Mouse (Mus musculus) midbrain, postnatal 0 days (tissue): ENCODE measurements around the gene Sstr3. TPM values are rescaled to one million over a fixed set of nuclear protein-coding genes. Genes with fewer than 3 reads are reported as not detected.

Experiments used
- ATAC-seq: fragments of 200-750 bp; cut with Nextera tagmentation; 2 replicates; pipeline ENCODE4 v1.8.0; 2017; ENCODE audit warnings: moderate number of reproducible peaks, mild to moderate bottlenecking, moderate TSS enrichment, moderate library complexity; ENCODE audit not compliant: low FRiP score
- DNase-seq: peaks from one replicate; pipeline ENCODE4 v3.0.0-alpha.2; 2015; ENCODE audit warnings: low spot score
- H3K27ac ChIP-seq: fragments of 300-500 bp; sonication (generic); 2 replicates; pipeline ENCODE4 v1.5.1; 2014; ENCODE audit warnings: low read depth, mild to moderate bottlenecking, low read length, mixed read lengths
- H3K27me3 ChIP-seq: fragments of 300-500 bp; sonication (generic); 2 replicates; pipeline ENCODE4 v1.6.1; 2014; ENCODE audit warnings: low read length, control low read depth, mixed read lengths; ENCODE audit not compliant: insufficient read depth
- H3K36me3 ChIP-seq: fragments of 300-500 bp; sonication (generic); 2 replicates; pipeline ENCODE4 v1.6.1; 2014; ENCODE audit warnings: low read length, control low read depth, mixed read lengths; ENCODE audit not compliant: insufficient read depth
- H3K4me1 ChIP-seq: fragments of 300-500 bp; sonication (generic); 2 replicates; pipeline ENCODE4 v1.6.1; 2014; ENCODE audit warnings: mild to moderate bottlenecking, control low read depth, antibody characterized with exemption, low read length, mixed read lengths; ENCODE audit not compliant: insufficient read depth
- H3K4me2 ChIP-seq: fragments of 300-500 bp; sonication (generic); 2 replicates; pipeline ENCODE4 v1.6.1; 2014; ENCODE audit warnings: low read depth, mild to moderate bottlenecking, low read length, mixed read lengths; ENCODE audit not compliant: poor library complexity, severe bottlenecking
- H3K4me3 ChIP-seq: fragments of 300-500 bp; sonication (generic); 2 replicates; pipeline ENCODE4 v1.5.1; 2014; ENCODE audit warnings: low read depth, mild to moderate bottlenecking, low read length, moderate library complexity
- H3K9ac ChIP-seq: fragments of 300-500 bp; sonication (generic); replicated peaks from 2 replicates; pipeline ENCODE4 v1.6.1; 2014; ENCODE audit warnings: mild to moderate bottlenecking, low read length, moderate library complexity, mixed read lengths; ENCODE audit not compliant: poor library complexity, severe bottlenecking
- H3K9me3 ChIP-seq: fragments of 300-500 bp; sonication (generic); 2 replicates; pipeline ENCODE4 v1.6.1; 2016; ENCODE audit warnings: low read length, control low read depth
- CTCF ChIP-seq: IDR thresholded peaks from 2 replicates; pipeline ENCODE4 v1.5.1; 2016; ENCODE audit warnings: antibody characterized with exemption, mild to moderate bottlenecking
- WGBS: fragments of 180-500 bp; shearing (Covaris S2); extraction: QIAGEN DNeasy Blood & Tissue Kit; methylation state at CpG from one replicate; pipeline ENCODE4 v1.1.7; 2014; 5-methylcytosine and 5-hydroxymethylcytosine counted together
- polyA plus RNA-seq: library from polyadenylated mRNA; unstranded; fragments of >200 nt; fragmentation: Nextera tagmentation; extraction: Ambion mirVana; gene quantifications from 2 replicates; pipeline ENCODE4 v1.2.1, GENCODE M21; 2015
- total RNA-seq: library from RNA; depleted of rRNA; stranded (reverse); fragments of >200 nt; gene quantifications from 2 replicates; pipeline ENCODE4 v1.2.3, GENCODE M21; 2014

The Sstr3 gene
- total and polyA plus RNA-seq, 2 experiments from 2014 or later, result 0.49 to 2.4 TPM

DNA sequence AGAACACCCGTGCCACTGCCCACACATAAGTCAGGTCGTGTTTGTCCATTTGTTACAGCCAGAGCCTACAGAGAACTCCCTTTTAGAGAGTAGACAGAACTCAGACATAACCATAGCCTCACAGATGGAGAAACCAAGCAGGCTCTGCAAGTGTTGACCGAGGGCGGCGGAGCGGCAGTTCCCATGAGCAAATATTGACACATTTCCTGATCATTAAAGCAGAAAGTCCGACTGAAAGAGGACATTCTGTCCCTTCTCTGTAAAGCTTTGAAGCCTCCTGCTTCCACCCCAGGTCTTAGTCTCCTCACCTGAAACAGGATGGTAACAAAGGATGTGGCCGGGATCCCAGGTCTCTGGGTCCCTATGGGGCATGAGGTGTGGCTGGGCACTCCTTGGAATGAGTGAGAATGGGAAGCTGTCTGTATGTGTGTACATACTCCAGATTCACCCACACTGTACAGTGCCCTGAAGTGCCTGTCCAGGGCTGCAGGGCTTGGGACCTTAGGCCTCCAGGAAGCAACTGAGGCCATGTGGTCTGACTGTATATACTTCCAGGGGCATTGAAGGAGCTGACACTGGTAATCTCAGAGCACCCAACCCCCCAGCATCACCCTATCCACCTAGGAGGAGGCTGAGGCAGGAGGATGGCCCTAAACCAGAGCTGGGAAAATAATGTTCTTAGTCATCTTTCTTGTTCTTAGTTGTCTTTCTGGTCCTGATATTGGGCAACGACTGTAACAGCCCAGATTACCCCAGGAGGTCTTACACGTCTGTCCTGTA lies 11.7 kb downstream of the Sstr3 start:
- peaks cover 15% of the 10 kb centered on the region; the same call in 1 of the 2 replicates for H3K4me1 ChIP-seq
- WGBS, result 79% methylated on average over 10 of the region's 10 CpGs
- no peaks in the 10 kb centered on the region for H3K9me3 ChIP-seq
- H3K9ac ChIP-seq, result no peak overlapping the region
- TF ChIP-seq CTCF, result no peak
- no peak overlapping the region for H3K4me2 ChIP-seq
- H3K27ac ChIP-seq, result no peak overlapping the region
- DNase-seq (no peak), ATAC-seq (no peak)
- no peaks in the 10 kb centered on the region for H3K27me3 ChIP-seq
- H3K36me3 ChIP-seq, result no peaks in the 10 kb centered on the region
- H3K4me3 ChIP-seq, result no peak overlapping the region

DNA sequence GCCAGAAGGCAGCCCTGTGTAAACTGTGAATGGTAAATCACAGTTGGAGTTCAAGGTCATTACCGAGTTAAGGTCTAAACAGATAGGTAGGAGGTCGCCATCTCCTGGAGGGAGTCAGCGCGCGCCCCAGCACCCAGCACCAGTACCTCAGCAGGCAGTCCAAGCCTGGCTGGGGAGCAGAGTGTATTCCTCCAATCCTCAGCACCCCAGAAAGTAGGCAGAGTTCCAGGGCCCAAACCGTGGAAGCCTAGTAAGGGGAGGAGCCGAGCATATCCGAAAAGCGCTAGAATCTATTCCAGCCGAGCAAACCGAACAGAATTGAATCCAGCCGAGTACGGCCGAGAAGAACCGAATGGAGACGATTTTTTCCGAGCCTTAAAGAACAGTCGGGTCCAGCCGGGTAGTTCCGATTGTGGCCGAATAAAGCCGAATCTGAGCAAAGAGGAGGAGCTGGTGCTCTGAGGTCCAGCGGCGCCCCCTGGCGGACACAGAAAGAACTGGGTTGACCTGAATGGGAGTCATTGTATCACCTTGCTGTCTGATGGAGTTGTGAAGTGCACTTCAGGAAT lies 12.5 kb downstream of the Sstr3 start:
- H3K9ac ChIP-seq, result peak overlapping the region; percentile 48
- peak; percentile 94 for TF ChIP-seq CTCF
- DNase-seq, result peak; percentile 99
- no peak overlapping the region for H3K4me3 ChIP-seq
- peaks cover 15% of the 10 kb centered on the region; the same call in 1 of the 2 replicates for H3K4me1 ChIP-seq
- WGBS, result under 1% methylated on average over 25 of the region's 25 CpGs
- no peaks in the 10 kb centered on the region for H3K36me3 ChIP-seq
- no peaks in the 10 kb centered on the region for H3K9me3 ChIP-seq
- ATAC-seq, result peak; percentile 88
- peak overlapping the region; percentile 52 for H3K4me2 ChIP-seq
- H3K27me3 ChIP-seq, result no peaks in the 10 kb centered on the region
- H3K27ac ChIP-seq, result peak overlapping the region; percentile 70

DNA sequence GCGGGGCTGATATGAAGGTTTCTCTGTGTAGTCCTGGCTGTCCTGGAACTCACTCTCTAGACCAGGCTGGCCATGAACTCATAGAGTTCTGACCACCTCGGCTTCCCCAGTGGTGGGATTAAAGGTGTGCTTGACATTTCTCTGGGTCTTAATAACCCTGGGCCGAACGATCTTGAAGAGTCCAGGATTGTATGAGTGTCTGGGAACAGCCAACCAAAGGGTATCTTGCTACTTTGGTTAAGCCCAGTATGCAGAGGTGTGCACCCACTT lies 13.1 kb downstream of the Sstr3 start:
- Histone ChIP-seq H3K27me3 (no peaks in the 10 kb centered on the region), H3K36me3 (no peaks in the 10 kb centered on the region), H3K9ac (peak overlapping the region; percentile 48; the same call in 1 of the 2 replicates), H3K4me3 (no peak overlapping the region), H3K27ac (peak overlapping the region; percentile 70), H3K4me1 (peaks cover 15% of the 10 kb centered on the region; the same call in 1 of the 2 replicates), H3K4me2 (peak overlapping the region; percentile 52; the same call in 1 of the 2 replicates), H3K9me3 (no peaks in the 10 kb centered on the region)
- WGBS, result 73% methylated on average over 4 of the region's 4 CpGs
- DNase-seq (no peak), ATAC-seq (no peak)
- no peak for TF ChIP-seq CTCF

GRCm38 (mm10) chr15:78530671-78531450 lies 13.6 kb downstream of the Sstr3 start, which contains the start of gene C1qtnf6:
Gene C1qtnf6 (minus strand): TSS chr15:78531416.
- 75% methylated on average over 17 of the region's 17 CpGs for WGBS
- peak within 1 kb of the TSS; percentile 52 for H3K4me2 ChIP-seq
- TF ChIP-seq CTCF, result no peak
- no peak for DNase-seq
- H3K9me3 ChIP-seq, result no peaks in the 10 kb centered on the region
- no peak within 1 kb of the TSS for H3K4me3 ChIP-seq
- H3K9ac ChIP-seq, result peak within 1 kb of the TSS; percentile 48
- no peaks in the 10 kb centered on the region for H3K36me3 ChIP-seq
- peak within 1 kb of the TSS; percentile 70 for H3K27ac ChIP-seq
- no peaks in the 10 kb centered on the region for H3K27me3 ChIP-seq
- H3K4me1 ChIP-seq, result peaks cover 12% of the 10 kb centered on the region; the same call in 1 of the 2 replicates
- no peak for ATAC-seq

DNA sequence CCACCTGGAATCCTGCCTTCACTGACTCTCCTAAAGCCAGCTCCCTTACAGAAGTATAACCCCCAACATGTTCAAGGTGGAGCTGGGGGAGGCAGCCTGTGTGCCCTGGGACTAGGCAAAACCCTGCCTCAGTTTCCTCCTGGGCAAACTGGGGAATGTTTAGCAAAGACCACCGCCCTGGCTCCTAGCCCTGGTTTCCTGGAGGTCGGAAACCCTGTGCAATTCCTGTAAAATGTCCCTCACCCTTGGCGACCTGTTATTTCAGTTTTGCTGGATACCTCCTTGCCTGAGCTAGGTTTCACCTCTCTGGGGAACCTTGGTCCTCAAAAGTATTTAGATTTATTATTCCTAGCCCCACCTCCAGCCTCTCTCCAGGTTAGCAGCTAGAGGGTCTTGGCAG lies 14.3 kb downstream of the Sstr3 start:
- 82% methylated on average over 3 of the region's 3 CpGs for WGBS
- no peak for ATAC-seq

More for the DNA sequence above, 14.3 kb downstream of the Sstr3 start:
- Histone ChIP-seq H3K36me3 (no peaks in the 10 kb centered on the region), H3K9ac (peak overlapping the region; percentile 55; the same call in 1 of the 2 replicates), H3K4me3 (no peak overlapping the region), H3K27me3 (no peaks in the 10 kb centered on the region), H3K27ac (no peak overlapping the region), H3K4me2 (no peak overlapping the region), H3K4me1 (peaks cover 6% of the 10 kb centered on the region; the same call in 1 of the 2 replicates), H3K9me3 (no peaks in the 10 kb centered on the region)
- no peak for DNase-seq
- no peak for TF ChIP-seq CTCF
